Mouse (Mus musculus) adrenal gland, postnatal 25 days (tissue): ENCODE measurements around the gene Dyrk1a. TPM values are rescaled to one million over a fixed set of nuclear protein-coding genes. Genes with fewer than 3 reads are reported as not detected.
A peak's percentile ranks its signal among the peaks of the same experiment; 100 is the strongest.

Experiments
- DNase-seq: peaks from one replicate; pipeline ENCODE4 v3.0.0; 2021; ENCODE audit warnings: mixed read lengths
- long read RNA-seq: library from polyadenylated mRNA; stranded (forward); transcript quantifications from one replicate; pipeline ENCODE4 v2.0.0, GENCODE M21; 2021
- total RNA-seq: library from RNA; stranded (reverse); gene quantifications from 2 replicates; pipeline ENCODE4 v1.2.3, GENCODE M21; 2021

The Dyrk1a gene
- total RNA-seq, result 59.4 and 76.4 TPM in 2 replicates
- long read RNA-seq, full-length matches to known transcripts, result 5 of 17 reads
- long read RNA-seq, partial matches to known transcripts, result 2 of 17 reads
- long read RNA-seq, other reads (novel, unspliced or antisense), result 10 of 17 reads

DNA sequence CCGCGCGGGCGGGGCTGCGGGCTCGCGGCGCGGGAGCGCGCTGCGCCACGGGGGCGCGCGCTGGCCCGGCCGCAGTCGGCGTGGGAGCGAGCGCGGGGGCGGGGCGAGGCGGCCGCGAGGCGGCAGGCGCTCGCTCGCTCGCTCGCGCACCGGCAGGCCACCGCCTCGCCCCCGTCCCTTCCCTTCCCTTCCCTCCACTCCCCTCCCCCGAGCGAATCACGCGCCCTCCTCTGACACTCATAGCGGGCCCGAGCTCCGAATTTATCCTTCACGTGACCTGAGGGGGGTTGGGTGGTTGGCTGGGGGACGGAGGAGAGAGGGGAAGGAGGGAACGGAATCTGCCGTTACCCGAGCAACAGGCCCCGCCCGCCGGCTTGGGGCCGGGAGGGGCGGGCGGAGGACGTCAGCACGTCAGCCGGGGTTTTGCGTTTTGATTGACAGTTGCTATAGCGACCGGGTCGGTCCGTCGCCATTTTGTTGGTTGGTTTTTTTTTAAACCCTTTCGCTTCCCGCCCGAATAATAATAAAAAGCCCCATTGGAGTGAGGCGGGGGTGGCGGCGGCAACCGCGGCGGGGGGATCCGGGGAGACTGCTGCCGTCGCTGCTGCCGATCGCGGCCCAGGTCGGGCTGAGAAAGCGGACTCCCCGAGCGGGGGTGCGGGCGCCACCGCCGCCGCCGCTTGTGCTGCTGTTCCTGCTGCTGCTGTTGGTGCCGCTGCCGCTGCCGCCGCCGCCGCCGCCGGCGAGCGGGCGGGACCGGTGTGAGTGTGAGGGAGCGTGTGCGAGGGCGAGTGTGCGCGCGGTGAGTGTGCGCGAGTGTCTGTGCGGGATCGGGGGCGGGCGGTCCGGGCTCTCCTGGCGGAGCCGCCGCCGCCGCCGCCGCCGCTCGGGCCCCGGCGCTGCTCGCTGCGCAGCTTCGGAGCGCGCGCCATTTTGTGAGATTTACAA lies at the start of gene Dyrk1a:
Gene Dyrk1a (plus strand): TSS at position 782 of the 948 bp plus-strand sequence.
- DNase-seq, result peak; percentile 99

DNA sequence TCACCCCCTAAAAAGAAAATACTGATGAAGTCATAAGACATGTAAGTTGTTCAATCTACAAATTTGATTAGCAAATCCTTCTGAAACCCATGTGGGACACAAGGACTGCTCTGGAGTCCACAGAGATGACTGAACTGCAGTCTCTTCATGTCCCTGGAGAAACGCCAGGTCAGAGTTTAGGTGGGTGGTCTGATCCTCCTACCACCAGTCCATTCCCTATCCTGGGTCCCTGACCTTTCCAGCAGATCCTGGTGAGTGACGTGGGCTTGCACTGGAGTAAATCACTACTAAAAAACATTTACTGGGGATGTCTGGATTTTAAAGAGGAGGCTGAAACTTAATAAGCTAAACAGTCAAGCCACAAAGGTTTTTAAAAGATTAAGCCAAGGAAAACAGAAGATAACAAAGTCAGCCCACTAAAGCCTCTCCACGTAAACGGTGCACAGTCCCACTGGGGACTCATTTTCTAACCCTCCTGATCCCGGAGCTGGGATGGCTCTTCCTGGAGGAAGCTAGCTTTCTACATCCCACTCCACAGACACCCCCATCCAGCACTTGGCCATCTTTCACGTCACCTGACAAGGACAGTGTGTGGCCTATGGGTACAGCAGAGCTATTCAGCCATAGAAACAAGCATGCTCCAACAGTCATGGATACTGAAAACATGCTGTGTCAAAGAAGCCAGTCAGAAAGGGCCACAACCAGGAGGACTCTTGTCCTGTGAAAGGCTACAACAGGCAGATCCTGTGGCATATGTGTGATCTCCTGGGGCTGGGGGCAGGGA lies 46.0 kb upstream of the Dyrk1a start:
- DNase-seq, result no peak

DNA sequence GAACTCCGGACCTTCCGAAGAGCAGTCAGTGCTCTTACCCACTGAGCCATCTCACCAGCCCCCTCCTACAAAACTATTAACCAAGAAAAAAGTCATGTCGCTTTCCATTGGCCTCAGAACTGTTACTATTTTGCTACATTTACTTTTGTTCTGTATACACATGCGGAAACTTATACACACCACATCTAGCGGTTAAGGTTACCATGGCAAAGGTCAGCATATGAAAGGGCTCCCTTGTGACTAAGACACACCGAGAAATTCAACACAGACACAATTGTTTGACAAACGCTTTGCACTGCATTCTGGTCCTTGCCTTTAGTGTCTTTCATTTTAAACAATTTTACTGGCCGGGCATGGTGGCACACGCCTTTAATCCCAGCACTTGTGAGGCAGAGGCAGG lies 45.1 kb upstream of the Dyrk1a start:
- no peak for DNase-seq

DNA sequence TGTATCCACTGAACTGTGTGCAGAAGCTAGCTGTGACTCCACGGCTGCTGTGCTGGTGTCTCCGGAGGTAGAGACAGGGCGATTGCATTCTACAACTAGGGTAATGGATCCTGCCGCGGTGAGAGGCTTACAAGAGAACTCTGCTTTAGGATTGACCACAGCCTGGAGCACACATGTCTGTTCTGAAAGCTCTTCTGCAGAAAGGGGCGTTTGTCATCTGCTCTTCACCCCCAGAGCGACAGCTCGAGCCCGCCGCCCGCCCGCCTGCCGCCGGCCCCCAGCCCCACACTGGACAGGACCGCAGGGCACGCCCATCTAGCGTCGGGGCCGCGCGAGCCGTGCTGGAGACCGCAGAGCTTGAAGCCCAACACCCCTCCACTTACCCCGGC lies 43.9 kb upstream of the Dyrk1a start:
- DNase-seq, result no peak

DNA sequence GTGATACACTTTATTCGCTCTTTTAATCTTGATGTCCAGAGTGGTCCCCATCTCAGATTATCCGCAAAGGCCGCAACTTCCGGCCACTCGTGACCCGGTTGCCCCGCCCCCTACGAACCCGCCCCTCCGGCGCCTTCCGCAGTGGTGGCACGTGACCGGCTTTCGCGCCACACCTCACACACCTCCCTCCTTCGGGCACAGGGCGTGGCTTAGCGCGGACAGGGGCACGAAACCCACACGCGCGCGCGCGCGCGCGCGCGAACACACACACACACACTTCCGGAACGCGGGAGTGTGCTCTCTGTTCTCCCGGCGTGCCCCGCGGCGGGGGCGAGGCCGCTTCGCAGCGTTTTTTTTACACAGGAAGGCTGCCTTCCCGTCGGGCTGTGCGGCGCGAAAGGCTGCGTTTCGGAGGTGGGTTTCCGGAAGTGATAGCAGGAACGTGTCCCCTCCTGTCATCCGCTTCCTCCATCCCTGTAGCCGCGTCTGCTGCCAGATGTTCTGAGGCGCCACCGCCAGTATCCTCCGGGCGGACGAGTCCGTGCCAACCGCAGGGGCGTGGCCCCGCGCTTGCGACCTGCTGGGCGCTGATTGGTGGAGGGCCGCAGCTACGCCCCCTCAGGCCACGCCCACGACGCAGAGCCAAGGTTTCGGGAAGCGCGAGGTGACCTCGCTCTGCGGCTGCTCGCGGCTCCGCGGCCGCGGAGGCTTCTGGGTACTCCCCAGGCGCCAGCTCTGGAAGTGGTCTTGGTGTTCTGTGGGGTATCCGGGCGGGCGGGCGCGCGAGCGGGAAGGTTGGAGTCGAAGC lies 43.3 kb upstream of the Dyrk1a start, which contains the start of gene Vps26c:
Gene Vps26c (minus strand): TSS at position 487 of the 808 bp plus-strand sequence.
- peak; percentile 96 for DNase-seq

DNA sequence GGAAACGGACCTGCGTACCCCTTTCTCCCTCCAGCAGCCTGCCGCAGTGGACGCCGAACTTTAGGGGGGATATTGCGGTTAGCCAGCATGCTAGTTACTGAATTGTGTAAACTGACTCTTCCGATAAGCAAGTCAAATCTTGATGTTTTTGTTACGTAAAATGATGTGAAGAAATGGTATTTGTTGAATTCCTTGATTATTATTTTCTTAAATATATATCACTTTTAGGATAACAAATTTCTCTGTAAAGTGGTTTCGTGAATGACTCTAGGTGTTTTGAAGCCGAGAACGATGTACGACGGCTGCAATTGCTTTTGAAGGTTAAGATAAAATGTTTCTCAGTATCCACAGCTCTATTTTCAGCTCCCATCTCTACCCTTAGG lies 42.7 kb upstream of the Dyrk1a start:
- no peak for DNase-seq

DNA sequence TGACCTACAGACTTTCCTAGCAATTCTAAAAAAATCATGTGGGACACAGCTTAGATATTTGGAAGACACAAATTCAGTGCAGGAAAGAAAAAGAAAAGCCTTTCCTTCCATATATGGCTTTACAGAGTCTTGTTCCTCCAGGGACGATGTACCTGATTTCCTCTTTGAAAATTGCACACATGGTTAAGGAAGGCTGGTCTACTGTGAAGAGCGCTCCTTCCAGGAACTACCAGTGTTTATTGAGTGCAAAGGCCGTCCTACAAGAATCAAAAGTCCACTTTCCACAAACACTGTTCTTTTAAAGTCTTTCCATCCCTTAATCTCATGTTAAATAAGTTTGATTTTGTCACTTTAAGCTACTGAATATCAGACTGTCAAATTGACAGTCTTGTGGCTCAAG lies 42.3 kb upstream of the Dyrk1a start:
- no peak for DNase-seq

DNA sequence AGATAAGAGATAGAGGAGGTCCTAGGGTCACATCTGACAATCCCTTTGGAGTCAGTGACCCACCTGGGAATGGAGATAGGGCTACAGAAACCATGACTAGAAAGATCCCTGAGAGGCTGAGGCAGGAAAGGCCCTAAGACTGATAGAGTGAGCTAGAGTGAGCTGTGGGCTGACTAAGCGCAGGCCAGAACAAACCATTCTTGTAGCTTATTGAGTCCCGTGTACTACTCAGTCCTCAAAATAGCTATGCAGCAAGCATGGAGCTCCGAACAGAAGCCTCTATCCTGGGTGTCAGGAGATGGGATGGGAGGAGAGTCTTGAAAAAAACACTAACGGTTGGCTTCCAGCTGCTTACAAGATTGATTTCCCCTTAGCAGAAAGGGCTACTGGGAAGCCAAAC lies 38.5 kb upstream of the Dyrk1a start:
- DNase-seq, result no peak

DNA sequence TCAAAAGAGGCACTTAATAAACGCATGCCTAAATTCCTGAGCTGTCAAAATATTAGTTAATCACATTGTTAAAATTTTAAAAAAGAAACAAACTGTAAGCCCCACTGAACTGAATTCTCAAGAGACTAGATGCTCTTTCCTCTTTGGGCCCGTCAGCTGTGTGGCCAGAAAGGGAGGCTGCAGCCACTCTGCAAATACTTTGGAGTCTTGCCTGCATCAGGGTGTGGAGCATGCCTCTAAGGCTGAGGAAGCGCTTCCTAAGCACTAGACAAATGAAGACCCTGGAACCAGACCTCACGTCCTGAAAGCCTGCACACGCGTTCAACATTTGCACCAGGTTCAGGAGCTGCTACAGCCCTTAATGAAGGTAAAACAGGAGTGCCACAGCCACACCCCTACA lies 36.1 kb upstream of the Dyrk1a start:
- no peak for DNase-seq

DNA sequence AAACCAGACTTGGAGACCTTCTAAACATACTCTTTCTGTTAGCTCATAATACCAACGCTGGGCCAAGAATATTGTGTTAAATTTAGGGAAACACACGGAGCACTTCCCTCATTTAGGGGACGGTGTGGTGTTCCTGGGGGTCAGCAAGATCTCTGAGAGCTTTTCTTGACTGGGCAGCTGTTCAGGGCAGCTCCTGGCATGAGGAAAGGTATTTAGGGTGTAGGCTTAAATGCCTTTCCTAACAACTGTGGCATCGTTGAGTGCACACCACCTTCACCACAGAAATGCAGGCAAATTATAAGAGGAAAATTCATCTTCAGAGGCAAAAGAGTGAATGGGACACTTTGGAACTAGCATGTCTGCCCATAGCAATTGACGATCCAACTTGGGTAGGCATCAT lies 34.1 kb upstream of the Dyrk1a start:
- DNase-seq, result no peak

DNA sequence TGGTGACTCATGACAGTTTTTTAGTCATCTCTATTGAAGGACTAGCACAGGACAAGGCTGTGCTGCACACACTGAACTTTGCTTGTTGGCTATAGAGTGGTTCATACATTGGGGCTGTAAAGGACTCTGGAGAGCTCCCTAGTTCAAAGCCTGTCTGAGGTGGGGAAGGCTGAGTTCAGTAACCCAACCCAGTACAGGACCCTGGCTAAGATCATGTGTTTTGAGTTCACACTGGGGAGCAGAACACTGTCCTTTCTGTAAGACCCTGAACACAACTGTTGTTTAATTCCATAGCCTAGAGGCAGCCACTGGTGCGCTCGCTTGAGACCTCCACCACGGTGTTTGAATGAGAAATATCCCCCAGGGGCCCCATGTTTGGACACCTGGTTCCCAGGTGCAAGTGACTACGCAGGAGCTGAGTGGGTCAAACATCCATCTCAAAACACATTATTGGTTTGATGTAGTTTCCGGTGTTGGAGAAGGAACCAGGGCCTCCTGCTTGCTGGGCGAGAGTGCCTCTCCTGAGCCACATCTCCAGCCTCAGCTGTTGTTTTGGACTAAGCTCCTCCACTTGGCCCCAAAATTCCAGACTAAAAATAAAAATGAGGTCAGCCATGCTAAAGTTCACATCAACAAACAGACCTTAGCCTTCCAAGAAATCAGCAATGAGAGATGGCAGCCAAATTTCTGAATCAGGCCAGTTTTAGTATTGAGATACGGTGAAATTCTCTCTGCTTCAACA lies 33.2 kb upstream of the Dyrk1a start:
- DNase-seq, result no peak

DNA sequence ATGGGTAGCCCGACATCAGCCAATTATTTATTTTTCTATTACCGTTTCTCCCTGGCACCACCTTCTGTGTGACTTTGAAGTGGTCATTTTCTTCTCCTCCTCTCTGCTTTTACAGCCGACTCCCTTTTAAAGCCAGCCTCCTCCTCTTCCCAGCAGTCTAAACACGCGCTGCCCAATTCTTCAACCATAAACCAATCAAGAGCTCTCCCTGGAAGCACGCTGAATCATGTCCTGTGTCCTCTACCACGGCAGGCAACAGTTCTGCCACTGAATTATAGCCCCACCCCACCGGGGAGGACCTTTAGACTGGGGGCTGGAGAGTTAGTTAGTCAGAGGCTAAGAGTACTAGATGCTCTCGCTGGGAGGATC lies 32.7 kb upstream of the Dyrk1a start:
- peak; percentile 40 for DNase-seq

DNA sequence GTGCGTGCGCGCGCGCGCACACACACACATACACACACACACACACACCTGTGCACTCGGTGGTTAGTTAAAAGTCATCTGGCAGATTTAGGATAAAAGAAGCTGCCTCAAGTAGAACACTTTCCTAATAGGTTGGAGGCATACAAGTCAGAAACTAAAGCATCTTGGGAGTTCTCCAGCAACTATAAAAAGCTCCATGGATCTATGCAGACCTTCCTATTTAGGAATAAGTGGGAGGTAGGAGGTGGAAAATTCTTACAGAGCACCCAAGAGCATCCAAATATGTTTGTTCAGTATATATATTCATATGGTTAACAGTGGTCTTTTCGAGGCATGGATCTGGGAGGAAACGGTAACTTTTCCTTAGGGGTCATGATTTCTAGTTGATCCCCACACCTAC lies 29.7 kb upstream of the Dyrk1a start:
- no peak for DNase-seq

DNA sequence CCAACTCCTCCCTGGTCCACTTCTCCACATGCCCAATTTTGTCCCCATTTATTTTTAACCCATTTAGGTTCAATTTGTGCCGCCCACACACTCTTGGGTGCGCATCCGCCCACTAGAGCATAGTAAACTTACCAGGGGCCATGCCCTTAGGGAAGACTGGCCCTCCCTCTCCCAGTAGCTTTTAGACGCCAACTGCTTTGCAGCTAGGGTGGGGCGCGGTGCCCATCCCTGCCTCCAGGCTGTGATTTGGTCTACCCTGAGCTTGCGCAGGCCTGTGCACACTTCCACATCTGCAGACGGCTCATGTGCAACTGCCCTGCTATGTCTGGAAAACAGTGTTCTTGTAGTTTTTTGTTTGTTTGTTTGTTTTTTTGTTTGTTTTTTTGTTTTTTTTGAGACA lies 26.9 kb upstream of the Dyrk1a start:
- DNase-seq, result no peak

DNA sequence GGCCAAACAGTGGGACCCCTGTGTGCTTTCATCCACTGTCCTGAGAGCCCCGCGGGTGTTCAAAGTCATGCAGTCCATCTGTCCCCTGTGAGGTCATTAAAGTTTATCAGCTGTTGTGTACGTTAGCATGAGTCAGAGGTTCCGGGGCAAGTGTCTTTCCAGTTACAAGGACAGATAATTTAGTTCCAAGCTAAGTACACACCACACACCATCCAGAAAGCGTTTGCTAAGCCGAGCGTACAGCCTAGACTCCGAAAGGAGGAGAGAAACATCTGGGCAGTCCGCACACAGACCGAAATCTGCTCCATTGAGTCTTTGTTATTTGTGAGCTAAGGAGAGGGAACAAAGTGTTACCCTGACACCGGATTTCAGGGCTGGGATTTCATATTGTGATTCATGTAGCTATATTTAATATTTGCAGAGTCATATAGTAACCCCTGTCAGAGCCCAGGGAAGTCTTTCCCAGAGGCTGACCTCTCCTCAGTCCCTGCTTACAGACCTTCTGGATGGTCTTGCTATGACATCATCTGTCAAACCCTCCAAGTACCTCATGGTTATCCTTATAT lies 25.2 kb upstream of the Dyrk1a start:
- peak; percentile 23 for DNase-seq

DNA sequence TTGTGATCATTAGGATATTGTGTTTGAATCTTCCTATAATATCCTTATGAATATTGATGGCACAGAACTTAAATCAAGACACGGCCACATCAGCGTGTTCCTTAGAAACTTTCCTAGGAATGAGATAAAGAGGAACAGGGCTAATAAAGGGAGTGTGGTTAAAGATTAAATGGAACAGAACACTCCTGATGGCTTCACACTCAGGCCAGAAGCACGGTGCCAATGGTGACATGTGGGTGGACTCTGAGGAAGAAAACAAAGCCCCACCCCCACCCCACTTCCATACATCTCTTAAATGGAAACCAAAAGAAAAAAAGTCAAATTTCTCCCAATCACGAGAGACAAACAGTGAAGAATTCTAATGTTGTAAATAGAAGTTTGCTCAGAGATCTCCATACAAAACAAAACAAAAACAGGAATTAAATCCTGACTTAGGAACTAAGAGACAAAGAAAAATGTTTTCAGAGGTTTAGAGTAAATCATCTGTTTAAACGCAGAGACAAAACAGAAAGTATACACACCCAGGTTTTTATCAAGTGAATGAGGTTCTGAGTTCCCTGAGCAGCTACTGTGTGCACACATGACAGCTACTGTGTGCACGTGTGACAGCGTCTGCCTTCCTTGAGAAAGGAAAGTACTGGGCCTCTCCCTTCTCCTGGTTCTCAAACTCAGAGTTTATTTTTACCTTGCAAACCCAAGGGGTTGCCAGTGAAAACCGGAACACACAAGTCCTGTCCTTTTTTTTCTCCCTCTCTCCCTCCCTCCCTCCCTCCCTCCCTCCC lies 23.8 kb upstream of the Dyrk1a start:
- no peak for DNase-seq

DNA sequence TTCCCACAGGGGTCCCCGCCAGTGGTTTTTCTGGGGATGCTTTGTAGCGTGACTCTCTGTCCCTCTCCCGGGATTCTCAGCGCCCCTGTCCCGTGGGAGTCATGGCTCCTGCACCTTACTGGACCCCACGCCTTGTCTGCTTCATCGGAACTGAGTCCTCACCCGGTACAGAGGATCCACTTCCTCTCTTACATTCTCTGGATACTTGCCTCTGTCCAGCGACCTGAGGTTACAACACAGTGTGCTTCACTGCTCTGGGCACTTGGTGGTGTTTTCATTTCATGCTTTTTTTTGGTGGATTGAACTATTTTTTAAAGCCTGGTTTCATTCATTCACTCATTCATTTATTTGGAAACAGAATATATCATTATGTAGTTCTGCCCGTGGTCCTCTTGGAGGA lies 20.0 kb upstream of the Dyrk1a start:
- DNase-seq, result no peak

DNA sequence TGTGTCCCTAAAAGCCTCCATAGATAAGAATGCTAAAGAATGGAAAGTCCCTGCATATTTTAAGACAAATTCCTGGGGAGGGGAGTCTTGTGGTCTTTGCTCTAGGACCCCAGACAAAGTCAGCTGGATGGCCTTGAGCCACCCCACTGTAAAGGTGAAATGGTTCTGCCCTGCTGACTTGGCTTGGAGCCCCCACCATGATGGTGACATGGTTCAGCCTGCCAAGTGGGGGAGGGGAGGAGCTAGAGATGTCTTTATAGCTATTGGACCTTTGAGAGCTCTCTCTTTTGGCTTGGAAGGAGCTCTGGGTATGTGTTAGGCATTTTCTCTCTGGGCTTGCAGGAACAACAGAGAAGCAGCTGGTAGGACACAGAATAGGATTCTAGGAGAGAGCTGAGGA lies 17.9 kb upstream of the Dyrk1a start:
- no peak for DNase-seq

DNA sequence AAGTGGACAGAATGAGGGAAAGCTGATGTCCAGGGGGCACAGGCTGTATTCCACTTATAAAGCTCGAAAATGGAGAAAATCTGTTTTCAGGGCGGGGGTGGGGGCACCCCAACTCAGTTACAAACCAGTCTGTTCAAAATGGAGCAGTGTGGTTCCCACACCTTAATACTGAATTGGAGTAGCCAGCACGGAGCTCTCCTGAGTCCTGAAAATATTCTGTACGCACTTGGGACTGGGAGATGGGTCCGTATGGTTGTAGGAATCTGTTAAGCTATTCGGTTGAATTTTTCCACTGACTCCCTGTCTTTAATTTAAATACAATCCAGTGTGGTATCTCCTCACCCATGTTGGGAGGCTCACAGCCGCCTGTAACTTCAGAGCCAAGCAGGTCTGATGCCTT lies 14.5 kb upstream of the Dyrk1a start:
- DNase-seq, result no peak

DNA sequence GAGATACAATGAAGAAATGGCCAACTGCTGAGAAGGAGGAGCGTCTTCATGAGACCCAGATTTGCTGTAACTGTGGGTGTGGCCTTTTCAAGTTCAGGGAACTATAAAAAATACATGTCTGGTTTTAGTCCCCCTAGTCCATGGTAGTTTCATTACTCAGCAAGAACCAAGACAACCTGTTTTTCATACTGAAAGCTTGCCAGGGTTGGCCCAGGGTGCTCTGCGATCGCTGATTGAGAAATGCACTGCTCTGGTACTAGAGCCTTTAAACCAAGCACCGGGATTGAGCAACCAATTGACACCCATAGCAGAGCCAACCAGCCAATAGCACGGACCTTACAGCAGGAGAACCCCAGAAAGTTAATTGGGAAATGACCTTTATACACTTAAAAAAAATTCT lies 13.6 kb upstream of the Dyrk1a start:
- DNase-seq, result no peak
